Mouse (Mus musculus) thymus, postnatal 10 days (tissue): Measurements from ENCODE around the gene Rab8b.
A peak's percentile ranks its signal among the peaks of the same experiment; 100 is the strongest.
"Not testable (repeated sequence)": the region's sequence is repeated elsewhere in the genome, so short reads cannot be mapped to it uniquely, and the experiment has no call there.

Experiments used
- DNase-seq, 2 experiments: peaks; one replicate each; pipeline ENCODE4 v3.0.0; 2021; ENCODE audit warnings: low spot score in 2 of 2

The Rab8b gene

DNA sequence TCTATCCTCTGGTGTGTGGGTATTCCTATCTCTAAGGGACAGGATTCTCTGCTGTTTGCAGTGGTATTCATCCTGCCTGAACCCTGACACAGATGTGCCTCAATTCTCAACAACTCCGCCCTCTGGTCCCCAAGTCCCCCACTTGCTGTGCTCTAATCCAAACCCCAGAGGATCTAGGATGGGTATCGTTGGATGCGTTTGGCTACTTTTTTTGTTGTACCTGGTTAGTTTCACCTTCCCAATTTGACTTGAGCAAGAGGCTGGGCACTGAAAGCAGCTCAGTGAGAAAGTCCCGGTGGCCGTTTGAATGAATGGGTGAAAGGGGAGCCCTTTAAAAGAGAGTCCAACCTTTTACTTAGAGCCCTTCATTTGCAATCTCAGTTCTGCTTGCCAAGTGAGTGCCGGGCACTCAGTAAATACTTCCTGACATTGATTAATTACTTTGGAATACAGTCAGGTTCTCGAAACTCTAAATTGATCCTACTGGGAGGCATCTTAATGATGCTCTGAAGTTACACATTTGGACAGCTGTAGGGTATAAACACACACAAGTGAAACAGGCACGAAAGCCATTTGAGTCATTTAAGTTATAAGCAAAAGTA is 32.1 kb downstream of the Rab8b start:
- DNase-seq = no peak

DNA sequence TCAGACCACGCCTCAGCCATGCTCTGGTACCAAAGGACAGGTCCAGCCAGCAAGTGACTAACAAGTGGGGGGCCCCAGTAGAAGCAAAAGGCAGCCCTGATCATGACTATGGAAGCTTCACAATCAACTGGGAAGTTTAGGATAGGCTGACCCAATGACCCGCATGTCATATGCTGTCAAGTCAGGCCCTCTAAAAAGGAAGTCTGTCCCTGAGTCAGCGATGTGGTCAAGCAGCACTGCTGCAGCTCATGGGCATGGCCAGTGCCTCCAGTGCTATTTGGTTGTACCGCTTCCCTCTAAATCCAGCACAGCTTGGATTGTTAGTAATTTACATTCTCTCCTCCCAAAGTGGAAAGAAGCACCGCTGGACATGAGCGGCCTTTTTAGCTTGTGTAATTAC is 32.7 kb downstream of the Rab8b start:
- no peak for DNase-seq

DNA sequence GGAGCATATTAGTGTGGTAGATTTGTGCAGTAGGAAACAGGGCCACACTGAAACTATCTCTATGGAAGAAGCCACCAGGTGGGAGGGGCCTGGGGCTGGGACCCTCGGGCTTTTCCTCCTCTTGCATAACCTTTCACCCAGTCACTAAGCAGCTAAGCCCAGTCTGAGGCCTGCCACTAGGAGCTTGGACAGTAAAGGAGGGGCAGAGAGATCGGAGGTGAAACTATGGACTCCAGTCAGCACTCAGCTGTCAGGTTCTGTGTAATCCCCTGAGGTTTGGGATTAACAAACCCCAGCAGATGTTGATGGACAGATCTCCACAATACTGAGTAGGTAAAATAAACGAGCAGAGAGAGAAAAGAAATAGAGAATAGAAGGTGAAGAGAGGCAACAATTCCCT is 33.1 kb downstream of the Rab8b start:
- DNase-seq = no peak

DNA sequence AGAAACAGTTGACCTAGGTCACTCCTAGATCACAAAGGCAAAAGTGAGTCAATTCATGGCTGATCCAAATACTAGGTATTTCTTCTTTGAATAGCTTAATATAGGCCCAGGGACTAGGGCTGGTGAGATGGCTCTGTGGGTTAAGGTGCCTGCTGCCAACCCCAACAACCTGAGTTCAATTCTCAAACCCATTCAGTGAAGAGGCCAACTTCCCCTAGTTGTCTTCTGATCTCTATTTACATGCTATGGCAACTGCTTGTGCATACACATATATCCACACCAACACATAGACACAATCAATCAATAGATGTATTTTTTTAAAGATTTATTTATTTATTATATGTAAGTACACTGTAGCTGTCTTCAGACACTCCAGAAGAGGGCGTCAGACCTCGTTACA is 34.9 kb downstream of the Rab8b start:
- no peak for DNase-seq

DNA sequence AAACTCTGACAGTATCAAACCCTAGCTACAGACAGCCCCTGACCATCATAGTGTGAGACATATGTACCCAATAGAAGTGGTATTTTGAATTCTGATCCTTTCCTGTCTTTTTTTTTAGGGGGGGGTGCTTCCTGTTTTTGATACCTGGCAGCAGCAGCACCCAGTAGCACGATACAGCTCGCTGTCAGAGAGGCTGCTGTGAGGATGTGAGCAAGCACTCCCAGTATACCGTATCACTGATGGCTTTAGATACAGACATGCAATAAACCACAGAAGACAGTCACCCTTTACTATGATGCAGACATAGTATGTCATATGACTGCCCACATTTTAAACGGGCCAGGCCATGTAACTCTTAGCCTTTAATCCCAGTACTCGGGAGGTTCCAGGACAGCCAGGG is 36.0 kb downstream of the Rab8b start:
- DNase-seq = peak in 1 of 2 experiments; percentile 16

DNA sequence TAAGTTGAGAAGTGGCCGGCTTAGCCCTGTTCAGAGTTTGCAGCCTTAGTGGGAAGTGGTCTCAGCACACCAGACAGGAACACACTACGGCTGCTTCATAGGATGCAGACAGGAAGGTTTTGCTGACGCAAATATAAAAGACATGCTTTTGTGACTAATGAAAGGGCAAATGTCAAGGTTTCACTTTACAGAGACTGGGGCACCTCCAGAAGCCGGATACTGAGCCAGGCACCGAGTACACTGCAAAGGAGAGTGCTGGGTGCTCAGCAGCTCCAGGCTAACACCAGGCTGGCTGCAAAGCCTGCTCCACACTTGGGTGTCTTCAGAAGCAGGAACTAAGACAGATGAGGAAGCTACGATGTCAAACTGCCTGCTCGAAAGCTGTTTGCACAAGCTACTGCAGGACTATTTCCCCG is 37.1 kb downstream of the Rab8b start:
- DNase-seq = peak; percentile 10 to 34

DNA sequence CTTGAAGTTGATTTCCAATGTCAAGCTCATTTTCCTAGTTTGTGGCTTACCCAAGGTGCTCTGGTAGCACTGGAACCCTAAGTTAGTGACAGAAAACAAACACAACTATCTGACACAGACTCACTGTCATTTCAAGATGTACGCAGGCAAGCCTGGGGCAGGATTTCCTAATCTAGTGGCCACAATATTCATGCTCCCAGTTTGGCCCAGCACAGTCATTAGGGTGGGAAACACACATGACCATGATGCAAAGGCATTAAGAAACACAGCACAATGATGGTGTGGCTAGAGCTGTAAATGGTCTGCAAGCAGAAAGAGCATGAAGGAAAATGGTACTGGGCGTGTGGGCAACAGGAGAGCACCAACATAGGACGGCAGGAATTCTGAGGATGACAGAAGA is 37.6 kb downstream of the Rab8b start:
- no peak for DNase-seq

DNA sequence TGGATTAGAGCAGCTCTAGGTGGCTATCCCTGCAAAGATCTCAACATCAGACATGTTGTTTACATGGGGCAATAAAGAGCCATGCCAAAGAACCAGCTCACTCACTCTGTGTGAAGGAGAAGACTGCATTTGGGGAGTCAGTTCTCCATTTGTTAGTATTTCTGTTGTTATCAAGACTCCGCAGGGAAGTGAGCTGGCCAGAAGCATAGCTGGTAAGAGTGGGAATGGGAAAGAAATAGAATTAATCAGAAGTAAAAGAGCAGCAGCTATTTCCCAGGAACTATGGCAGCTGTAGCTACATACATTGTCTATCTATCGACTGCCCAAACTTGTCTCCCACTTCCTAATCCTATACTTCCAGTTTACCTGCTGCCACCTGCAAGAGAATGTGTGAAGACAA is 38.7 kb downstream of the Rab8b start:
- DNase-seq = no peak

DNA sequence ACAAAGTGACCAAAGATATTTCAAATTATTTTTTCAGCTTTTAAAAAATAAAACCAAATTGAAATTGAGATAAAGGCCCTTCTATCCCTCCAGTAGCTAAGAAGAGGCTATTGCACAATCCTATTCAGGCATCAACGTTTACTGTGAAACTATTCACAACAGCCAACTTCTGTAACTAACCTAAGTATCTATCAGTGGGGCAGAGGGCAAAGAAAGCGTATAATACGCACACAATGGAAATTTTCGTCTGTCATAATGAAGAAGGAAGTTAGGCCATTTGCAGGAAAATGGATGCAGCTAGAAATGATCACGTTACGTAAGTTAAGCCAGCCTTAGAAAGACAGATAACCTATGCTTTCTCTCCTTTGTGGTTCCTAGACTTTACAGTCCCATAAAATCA is 40.0 kb downstream of the Rab8b start:
- no peak for DNase-seq

DNA sequence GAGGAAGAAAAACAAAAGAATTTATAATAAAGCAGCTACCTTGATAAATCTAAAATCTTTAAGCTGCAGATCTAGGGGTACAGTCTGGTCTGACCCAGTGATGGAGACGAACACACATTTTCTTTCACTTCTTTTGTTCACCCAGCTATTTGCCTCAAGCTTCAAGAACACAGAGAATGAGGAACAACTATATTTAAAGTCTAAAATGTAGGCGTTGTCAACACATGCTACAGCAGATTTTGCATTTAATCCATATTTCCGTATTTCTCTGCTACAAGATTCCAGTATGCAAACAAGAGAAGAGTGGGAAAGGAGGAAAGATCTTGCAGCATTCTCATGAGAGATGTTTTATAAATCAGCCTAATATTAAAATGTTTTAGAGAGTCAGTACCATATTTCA is 40.6 kb downstream of the Rab8b start:
- DNase-seq = no peak

DNA sequence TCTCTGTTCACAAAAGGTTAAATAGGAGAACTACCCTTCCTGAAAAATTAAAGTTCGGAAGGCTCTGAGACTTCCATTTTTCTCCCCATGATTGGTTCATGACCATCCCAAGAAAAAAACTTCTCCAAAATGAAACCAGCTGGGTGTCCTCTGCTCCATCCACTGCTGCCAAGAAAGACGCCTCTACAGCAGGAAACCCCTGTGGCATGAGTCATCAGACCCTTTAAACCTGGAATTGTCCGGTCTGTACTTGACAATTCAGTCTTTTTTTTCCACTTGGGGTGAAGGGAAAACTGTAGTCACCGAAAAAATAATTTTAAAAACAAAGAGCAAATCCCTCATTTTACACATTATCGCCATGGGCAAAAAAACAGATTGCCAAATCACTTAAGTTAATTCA is 42.9 kb downstream of the Rab8b start:
- no peak for DNase-seq

DNA sequence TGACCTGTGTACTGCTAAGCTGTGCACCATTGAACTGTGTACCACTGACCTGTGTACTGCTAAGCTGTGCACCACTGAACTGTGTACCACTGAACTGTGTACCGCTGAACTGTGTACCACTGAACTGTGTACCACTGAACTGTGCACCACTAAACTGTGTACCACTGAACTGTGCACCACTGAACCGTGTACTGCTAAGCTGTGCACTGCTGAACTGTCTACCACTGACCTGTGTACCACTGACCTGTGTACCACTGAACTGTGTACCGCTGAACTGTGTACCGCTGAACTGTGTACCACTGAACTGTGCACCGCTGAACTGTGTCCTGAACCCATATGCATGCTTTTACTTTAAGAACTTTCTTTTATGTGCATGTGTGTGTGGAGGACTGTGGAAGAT is 45.2 kb downstream of the Rab8b start:
- DNase-seq = no peak

DNA sequence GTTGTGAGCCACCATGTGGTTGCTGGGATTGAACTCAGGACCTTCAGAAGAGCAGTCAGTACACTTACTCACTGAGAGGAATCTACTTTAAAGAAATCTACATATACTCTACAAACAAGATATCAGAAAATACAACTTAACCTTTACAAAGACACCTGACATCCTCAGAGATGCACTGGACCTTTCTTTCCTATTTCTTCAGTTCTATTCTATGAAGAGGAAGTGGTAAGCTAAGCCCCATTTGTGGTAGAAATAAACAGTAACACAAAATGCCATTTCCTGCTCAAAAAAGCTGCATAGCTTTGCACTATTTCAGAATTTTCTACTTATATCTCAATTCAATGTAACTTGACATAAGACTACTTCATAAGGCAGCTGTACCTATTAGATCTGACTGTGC is 46.0 kb downstream of the Rab8b start:
- no peak for DNase-seq

DNA sequence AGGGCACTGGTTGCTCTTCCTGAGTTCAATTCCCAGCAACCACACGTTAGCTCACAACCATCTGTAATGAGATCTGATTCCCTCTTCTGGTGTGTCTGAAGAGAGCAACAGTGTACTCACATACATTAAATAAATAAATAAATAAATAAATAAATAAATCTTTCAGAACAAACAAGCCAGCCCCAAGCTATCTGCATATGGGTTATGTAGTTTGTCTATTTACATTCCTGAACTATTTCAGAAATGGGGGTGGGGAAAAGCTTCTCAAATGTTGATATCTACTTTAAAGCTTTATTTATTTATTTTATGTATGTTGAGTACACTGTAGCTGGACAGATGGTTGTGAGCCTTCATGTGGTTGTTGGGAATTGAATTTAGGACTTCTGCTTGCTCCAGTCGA is 46.5 kb downstream of the Rab8b start:
- not testable (repeated sequence) for DNase-seq

DNA sequence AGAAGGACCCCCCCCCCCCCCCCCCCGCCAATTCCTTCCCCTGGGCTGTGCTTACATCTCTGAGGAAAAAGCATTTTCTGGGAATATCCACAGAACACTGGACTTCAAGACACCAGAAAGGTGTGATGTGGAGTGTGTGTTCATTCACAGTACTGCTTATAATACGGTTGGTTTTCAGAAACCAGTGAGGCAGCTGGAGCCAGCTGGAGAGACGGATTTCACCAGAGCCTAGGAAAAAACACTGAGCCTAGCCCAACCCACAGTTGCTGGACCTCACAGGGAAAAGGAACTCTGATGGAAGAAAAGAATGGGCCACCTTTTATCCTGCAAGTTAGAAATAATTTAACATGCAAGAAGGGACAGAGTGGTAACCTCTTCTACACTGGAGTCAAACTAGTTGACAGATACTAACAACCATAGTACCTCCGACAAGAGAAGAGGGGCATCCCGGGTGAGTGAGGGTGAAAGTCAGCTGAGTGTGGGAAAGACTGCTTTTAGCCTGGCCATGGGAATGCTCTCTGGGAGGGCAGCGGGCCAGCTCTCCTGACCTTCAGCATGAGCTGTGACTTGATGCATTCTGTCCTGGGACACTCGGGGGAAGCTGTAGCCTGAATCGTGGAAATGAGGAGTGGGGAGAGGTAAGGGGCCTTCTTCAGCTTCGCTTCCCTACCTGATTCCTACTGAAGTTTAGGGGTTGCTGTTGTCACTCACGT is 47.3 kb downstream of the Rab8b start:
- DNase-seq = no peak

DNA sequence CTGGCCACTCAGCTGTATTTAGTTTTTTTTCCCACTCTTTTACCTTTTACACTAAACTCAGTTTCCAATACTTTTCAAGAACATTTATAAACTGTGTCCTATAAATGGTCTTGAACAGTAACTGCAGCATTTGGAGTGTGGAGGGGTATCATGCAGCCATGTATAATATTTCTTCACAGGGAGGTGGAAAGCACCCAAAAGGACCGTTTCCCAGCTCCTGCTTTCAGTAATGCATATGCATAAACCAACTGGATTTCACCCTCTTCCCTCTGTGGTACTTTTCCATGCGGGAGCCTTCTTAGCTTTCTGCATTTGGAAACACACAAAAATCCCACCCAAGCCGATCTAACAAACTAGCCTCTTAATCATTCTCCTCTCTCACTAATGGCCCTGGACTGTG is 54.8 kb downstream of the Rab8b start:
- no peak for DNase-seq

DNA sequence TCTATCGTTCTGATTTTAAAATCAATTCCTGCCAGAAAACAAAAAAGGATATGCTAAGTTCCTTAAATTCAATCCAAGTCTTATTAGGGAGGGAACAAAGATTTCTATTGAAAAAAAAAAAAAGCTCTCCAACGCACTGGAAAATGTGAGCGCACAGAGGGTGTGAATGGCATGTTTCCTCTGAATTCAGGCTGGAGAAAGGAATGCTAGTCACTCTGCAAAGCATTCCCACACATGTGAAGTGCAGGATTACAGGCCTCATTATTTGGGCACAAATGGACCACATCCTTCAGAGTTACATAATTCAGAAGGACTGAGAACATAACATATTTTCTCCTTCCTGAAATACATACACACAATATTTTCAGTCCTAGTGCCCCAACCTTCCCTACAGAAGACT is 56.0 kb downstream of the Rab8b start:
- no peak for DNase-seq

DNA sequence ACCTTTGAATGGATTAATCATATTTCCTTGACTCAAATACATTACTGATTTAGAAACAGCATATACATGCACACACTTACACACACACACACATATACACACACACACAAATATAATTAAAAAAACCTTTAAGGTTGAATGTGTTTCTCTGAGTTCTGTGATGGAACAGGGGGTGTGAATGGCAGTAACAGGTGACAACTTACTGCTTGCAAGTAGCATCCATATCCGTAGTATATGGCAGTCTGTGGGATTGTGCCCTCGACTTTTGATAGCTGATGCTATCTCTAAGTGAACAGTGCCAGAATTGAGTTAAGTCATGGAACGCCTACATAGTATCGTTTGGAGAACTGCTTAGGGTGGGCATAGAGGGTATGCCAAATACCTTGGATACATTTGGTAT is 57.3 kb downstream of the Rab8b start:
- DNase-seq = no peak

DNA sequence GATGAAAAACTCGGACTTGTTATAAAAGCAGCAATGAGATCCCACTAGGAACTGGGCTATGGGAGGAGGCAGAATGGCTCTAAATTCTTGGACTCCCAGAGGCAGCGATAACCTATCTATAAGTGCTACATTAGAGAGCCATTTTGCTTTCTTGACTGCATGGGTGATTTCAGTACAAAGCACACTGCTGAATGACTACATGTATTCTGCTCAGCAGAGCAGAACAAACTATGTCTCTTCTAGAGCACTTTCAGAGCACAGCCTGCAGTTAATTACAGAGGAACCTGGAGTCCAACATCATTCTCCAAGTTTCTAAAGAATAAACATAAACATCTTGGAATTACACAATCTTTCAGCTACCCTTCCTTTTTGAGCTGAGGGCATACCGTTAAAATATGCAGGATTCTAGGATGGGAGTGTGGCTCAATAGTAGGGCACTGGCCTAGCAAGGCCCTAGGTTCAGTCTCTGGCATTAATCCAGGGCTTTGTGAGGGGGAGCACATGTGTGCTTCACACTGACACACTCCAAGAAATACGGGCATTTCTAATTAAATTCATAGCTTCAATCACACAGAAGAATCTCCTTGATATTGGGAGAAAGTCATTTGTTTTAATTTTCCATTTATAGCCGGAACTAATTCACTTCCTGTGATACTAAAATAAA is 58.3 kb downstream of the Rab8b start:
- DNase-seq = no peak

DNA sequence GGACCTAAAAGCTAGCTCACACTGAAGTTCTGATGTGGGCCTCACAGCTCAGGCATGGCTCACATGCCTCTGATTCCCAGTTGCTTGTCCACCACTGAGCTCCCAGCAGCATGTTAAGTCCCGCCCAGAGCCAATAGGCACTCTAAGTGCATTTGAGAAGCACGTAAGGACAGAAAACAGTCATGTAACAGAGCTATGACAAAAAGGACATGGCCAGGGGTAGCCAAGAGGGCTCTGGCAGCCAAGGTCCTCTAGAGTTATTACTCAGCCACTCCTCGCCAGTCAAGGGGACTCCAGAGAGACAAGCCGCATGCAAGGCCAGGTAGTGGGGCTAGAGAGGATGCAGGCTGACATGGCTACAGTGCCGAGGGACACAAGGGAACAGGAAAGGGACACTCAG is 60.0 kb downstream of the Rab8b start:
- no peak for DNase-seq

DNA sequence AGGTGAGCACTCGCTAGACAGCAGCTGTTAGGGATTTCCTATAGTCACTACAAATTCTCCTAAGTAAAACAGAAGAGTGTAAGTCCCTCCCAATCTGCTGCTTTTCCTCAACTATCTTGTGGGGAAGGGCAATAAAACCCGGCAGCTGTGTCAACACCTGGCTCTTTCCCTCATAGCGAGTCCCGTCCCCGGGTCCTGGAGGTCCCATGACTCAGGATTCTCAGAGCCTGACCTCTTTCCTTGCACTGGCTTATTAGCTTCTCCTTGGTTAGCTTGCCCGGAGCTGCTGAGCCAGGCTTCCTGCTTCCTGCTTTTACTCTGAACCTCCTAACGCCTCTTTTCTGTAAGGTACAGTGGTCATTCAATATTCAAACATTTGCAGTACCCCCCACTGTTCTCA is 63.6 kb downstream of the Rab8b start:
- DNase-seq = no peak

DNA sequence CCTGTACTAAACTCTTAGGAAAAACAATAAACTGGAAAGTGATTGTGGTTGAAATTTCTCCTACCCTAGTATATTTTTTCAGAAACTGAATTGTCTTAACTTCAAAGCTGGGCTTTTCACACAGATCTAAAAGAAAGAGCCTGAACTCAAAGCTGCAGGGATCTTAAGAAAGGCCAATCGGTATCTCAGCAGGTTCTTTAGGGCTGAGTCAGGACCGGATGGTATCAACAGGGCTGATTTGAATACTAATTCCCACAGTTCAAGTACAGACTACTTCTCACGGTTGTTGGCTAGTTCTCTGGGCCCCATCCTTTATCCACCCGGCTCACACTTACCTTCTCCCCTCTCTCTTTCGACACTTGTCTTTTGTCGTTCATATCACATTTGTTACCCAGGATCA is 66.9 kb downstream of the Rab8b start:
- no peak for DNase-seq

DNA sequence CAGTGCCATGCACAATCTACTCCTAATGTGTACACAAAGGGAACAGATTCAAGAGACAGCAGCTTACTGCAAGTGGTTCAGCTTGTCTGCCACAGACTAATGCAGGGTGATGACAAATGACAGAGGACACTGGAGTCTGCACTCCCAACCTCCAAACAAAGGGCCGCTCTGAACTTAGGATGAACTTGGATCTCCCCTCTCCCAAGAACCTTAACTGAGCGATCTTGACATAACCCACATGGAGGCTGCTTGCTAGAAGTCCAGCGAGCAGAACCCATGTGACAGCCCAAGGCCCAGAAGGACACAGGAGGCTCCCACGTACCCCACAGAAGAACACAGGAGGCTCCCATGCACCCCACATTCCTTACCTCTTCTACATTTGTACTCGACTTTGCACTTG is 68.5 kb downstream of the Rab8b start:
- no peak for DNase-seq
